ENCODE assay signal across 8 mouse cellular contexts in genomic region chr7:57384112-57384511, GRCm38 (mm10). TPM values are rescaled to one million over a fixed set of nuclear protein-coding genes. Genes with fewer than 3 reads are reported as not detected.
A peak's percentile ranks its signal among the peaks of the same experiment; 100 is the strongest.
DNase-seq lines count a peak whose midpoint lies in the region; ATAC-seq and TF ChIP-seq lines count a peak whose summit lies in the region.

No protein-coding gene starts in this region.

- in situ Hi-C loops in ES-E14 (cut with MboI; ENCODE audit: low sequenced_read_pairs in 2 of 2, unreplicated experiment in 2 of 2): no loop called here

- intact Hi-C loops in gastrocnemius, adult 2 months (cut with DNase I): no loop called here
- intact Hi-C loops in gastrocnemius, postnatal 36 days (cut with DNase I): no loop called here

- DNase-seq in gastrocnemius, adult 2 months: no peak
- DNase-seq in gastrocnemius, postnatal 36 days: no peak
- peak; percentile 57 for DNase-seq in ES-E14 (ENCODE audit: low read depth, low spot score)
- peak; percentile 80 for DNase-seq in kidney, postnatal 0 days (ENCODE audit: low spot score)
- peak; percentile 41 for DNase-seq in neural tube, embryonic 11.5 days (ENCODE audit: low spot score)
- DNase-seq in natural killer cell, adult 2 months (ENCODE audit: low spot score in 2 of 2): no peak
- DNase-seq in yolk sac, embryonic 10.5 days (ENCODE audit: low spot score): no peak

- no peaks in the 10 kb centered on the region for H3K4me1 ChIP-seq in ES-E14 (ENCODE audit: control insufficient read depth in 2 of 2, insufficient read depth in 2 of 2, low read length in 2 of 2, poor library complexity in 1 of 2)
- peaks cover 11% of the 10 kb centered on the region; the same call in 1 of the 2 replicates for H3K4me1 ChIP-seq in embryonic facial prominence, embryonic 15.5 days
- no peaks in the 10 kb centered on the region for H3K4me1 ChIP-seq in kidney, postnatal 0 days (replicated peaks; ENCODE audit: insufficient read depth, low read length)
- no peaks in the 10 kb centered on the region; the same call in 1 of the 2 replicates for H3K4me1 ChIP-seq in neural tube, embryonic 11.5 days (ENCODE audit: control insufficient read depth, insufficient read depth, low read length)

- peaks cover 29% of the 10 kb centered on the region for H3K27me3 ChIP-seq in embryonic facial prominence, embryonic 15.5 days
- no peaks in the 10 kb centered on the region for H3K27me3 ChIP-seq in kidney, postnatal 0 days (ENCODE audit: insufficient read depth, low read length)
- H3K27me3 ChIP-seq in neural tube, embryonic 11.5 days (ENCODE audit: control insufficient read depth, insufficient read depth, low read length): peaks cover 17% of the 10 kb centered on the region

- no peak overlapping the region for H3K9ac ChIP-seq in ES-E14 (ENCODE audit: insufficient read depth, low read depth, low read length, poor library complexity, severe bottlenecking)
- no peak overlapping the region for H3K9ac ChIP-seq in embryonic facial prominence, embryonic 15.5 days
- no peak overlapping the region for H3K9ac ChIP-seq in kidney, postnatal 0 days (ENCODE audit: low read depth, low read length)
- no peak overlapping the region for H3K9ac ChIP-seq in neural tube, embryonic 11.5 days (ENCODE audit: low read length)

- 13% methylated on average over 4 of the region's 4 CpGs for WGBS in embryonic facial prominence, embryonic 15.5 days
- WGBS in kidney, postnatal 0 days: 24% methylated on average over 4 of the region's 4 CpGs
- 37% methylated on average over 4 of the region's 4 CpGs for WGBS in neural tube, embryonic 11.5 days

- no peak overlapping the region for H3K27ac ChIP-seq in gastrocnemius, adult 2 months
- H3K27ac ChIP-seq in ES-E14 (ENCODE audit: insufficient read depth, low read depth, low read length, poor library complexity, severe bottlenecking): no peak overlapping the region
- no peak overlapping the region for H3K27ac ChIP-seq in embryonic facial prominence, embryonic 15.5 days (replicated peaks)
- H3K27ac ChIP-seq in kidney, postnatal 0 days: no peak overlapping the region
- no peak overlapping the region for H3K27ac ChIP-seq in neural tube, embryonic 11.5 days (ENCODE audit: low read depth, low read length)

- H3K4me3 ChIP-seq in gastrocnemius, adult 2 months: no peak overlapping the region
- H3K4me3 ChIP-seq in ES-E14 (ENCODE audit: insufficient read depth in 1 of 2, low read depth in 1 of 2, low read length in 2 of 2, poor library complexity in 1 of 2, severe bottlenecking in 1 of 2): no peak overlapping the region
- no peak overlapping the region for H3K4me3 ChIP-seq in embryonic facial prominence, embryonic 15.5 days (replicated peaks)
- no peak overlapping the region for H3K4me3 ChIP-seq in kidney, postnatal 0 days (replicated peaks; ENCODE audit: low read depth, low read length)
- H3K4me3 ChIP-seq in neural tube, embryonic 11.5 days (ENCODE audit: low read depth, low read length): no peak overlapping the region

- H3K9me3 ChIP-seq in ES-E14 (ENCODE audit: control insufficient read depth, insufficient read depth, low read depth, low read length): no peaks in the 10 kb centered on the region
- no peaks in the 10 kb centered on the region for H3K9me3 ChIP-seq in embryonic facial prominence, embryonic 15.5 days (replicated peaks)
- H3K9me3 ChIP-seq in kidney, postnatal 0 days (replicated peaks; ENCODE audit: low read length): no peaks in the 10 kb centered on the region
- H3K9me3 ChIP-seq in neural tube, embryonic 11.5 days (ENCODE audit: control insufficient read depth, low read length): no peaks in the 10 kb centered on the region

- H3K4me2 ChIP-seq in embryonic facial prominence, embryonic 15.5 days (replicated peaks): no peak overlapping the region
- H3K4me2 ChIP-seq in kidney, postnatal 0 days (ENCODE audit: low read length): no peak overlapping the region
- no peak overlapping the region for H3K4me2 ChIP-seq in neural tube, embryonic 11.5 days (ENCODE audit: low read depth)

- TF ChIP-seq CTCF in gastrocnemius, adult 2 months (IDR thresholded peaks at IDR 0.05): peak; percentile 44
- TF ChIP-seq CTCF in kidney, postnatal 0 days (IDR thresholded peaks at IDR 0.05; ENCODE audit: low read depth): peak; percentile 85

- ATAC-seq in embryonic facial prominence, embryonic 15.5 days (ENCODE audit: insufficient number of reproducible peaks, low FRiP score, low TSS enrichment, low read depth): 0 out of 2 replicates have a peak, but pooled peaks have one; percentile 39
- peak; percentile 69 for ATAC-seq in kidney, postnatal 0 days (replicated peaks; ENCODE audit: low FRiP score, low read depth)
- ATAC-seq in neural tube, embryonic 11.5 days (ENCODE audit: insufficient read depth, low FRiP score, low TSS enrichment): no peak; the same call in 1 of the 2 replicates

- H3K36me3 ChIP-seq in ES-E14 (ENCODE audit: control insufficient read depth, insufficient read depth, low read length, poor library complexity, severe bottlenecking): no peaks in the 10 kb centered on the region
- no peaks in the 10 kb centered on the region for H3K36me3 ChIP-seq in embryonic facial prominence, embryonic 15.5 days
- H3K36me3 ChIP-seq in kidney, postnatal 0 days (ENCODE audit: insufficient read depth, low read length): no peaks in the 10 kb centered on the region
- no peaks in the 10 kb centered on the region for H3K36me3 ChIP-seq in neural tube, embryonic 11.5 days (ENCODE audit: control insufficient read depth, insufficient read depth, low read length)

TF ChIP-seq in ES-E14, 5 proteins besides CTCF, POLR2A, EP300 and RAD21:
- TF ChIP-seq HCFC1 (IDR thresholded peaks at IDR 0.05; ENCODE audit: borderline replicate concordance, insufficient read depth, low read length) (no peak), ZNF384 (IDR thresholded peaks at IDR 0.05; ENCODE audit: low read depth, low read length) (no peak), MAFK (IDR thresholded peaks at IDR 0.05; ENCODE audit: insufficient read depth, low read depth, low read length) (no peak), ZC3H11A (IDR thresholded peaks at IDR 0.05; ENCODE audit: borderline replicate concordance, low read depth, low read length) (no peak), CHD2 (IDR thresholded peaks at IDR 0.05; ENCODE audit: low read depth, low read length) (no peak)
TF ChIP-seq in ES-E14: peak in this region for 0.

RNA-seq across cellular contexts. Expression of gene Gabrg3, which starts 2.9 kb away (rescaled TPM):
- not detected for total RNA-seq in gastrocnemius, adult 2 months (2021)
- not detected for total RNA-seq in gastrocnemius, postnatal 36 days (2021)
- total RNA-seq in ES-E14 (2012; rRNA removed): 0.27 and 0.42 TPM in 2 replicates
- polyA plus RNA-seq in embryonic facial prominence, embryonic 15.5 days (2015; fragmentation: Nextera tagmentation; extraction: Ambion mirVana): 0.83 and 1.2 TPM in 2 replicates
- polyA plus RNA-seq in kidney, postnatal 0 days (2015; fragmentation: Nextera tagmentation; extraction: Ambion mirVana): 0.42 TPM in 2 replicates
- 0.99 and 1.2 TPM in 2 replicates for polyA plus RNA-seq in neural tube, embryonic 11.5 days (2014; fragmentation: Nextera tagmentation; extraction: Ambion mirVana)

RNA-seq across cellular contexts. Expression of gene Gabrb3, which starts 35.4 kb away (rescaled TPM):
- total RNA-seq in gastrocnemius, adult 2 months (2021): under 1 TPM; 0.05 to 0.06 TPM
- total RNA-seq in gastrocnemius, postnatal 36 days (2021): not detected
- total RNA-seq in ES-E14 (2012; rRNA removed): 4.9 and 6.4 TPM in 2 replicates
- polyA plus RNA-seq in embryonic facial prominence, embryonic 15.5 days (2015; fragmentation: Nextera tagmentation; extraction: Ambion mirVana): 1.7 and 3.4 TPM in 2 replicates
- polyA plus RNA-seq in kidney, postnatal 0 days (2015; fragmentation: Nextera tagmentation; extraction: Ambion mirVana): 0.47 and 0.50 TPM in 2 replicates
- 12.6 and 14.2 TPM in 2 replicates for polyA plus RNA-seq in neural tube, embryonic 11.5 days (2014; fragmentation: Nextera tagmentation; extraction: Ambion mirVana)

Comparison
In these comparisons a context has a peak if more than half of its experiments do, and no peak if none do; other contexts are left out.
1. DNase-seq: peak in ES-E14 (single experiment), kidney, postnatal 0 days (single experiment) and neural tube, embryonic 11.5 days (single experiment); none in gastrocnemius, adult 2 months (single experiment), gastrocnemius, postnatal 36 days (0 of 2), natural killer cell, adult 2 months (0 of 2) and yolk sac, embryonic 10.5 days (single experiment).